Mouse (Mus musculus): ENCODE results near the gene Slc25a41. TPM values are rescaled to one million over a fixed set of nuclear protein-coding genes. Genes with fewer than 3 reads are reported as not detected.

Slc25a41 gene
- polyA plus RNA-seq (2012; rRNA removed), result not detected in 2 replicates

DNA sequence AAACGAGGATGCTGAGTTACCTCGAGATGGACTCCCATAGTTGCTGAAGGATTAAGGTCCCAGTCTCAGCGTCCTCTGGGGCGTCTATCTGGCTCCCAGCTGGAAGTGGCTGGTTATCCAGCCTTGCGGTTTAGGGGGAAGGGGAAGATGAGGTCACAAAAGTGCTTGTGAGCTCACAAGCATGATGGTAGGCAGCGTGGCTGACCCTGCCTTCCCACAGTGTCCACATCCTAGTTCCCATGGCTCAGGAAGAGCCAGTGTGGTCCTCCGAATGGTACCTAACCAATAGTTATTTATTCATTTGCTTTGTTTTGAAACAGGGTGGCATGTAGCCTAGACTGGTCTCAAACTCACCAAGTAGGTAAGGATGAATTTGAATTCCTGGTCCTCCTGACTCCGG is at the start of gene Slc25a41:
Slc25a41 (minus strand) TSS at position 101 of the 400 bp plus-strand sequence.

DNA sequence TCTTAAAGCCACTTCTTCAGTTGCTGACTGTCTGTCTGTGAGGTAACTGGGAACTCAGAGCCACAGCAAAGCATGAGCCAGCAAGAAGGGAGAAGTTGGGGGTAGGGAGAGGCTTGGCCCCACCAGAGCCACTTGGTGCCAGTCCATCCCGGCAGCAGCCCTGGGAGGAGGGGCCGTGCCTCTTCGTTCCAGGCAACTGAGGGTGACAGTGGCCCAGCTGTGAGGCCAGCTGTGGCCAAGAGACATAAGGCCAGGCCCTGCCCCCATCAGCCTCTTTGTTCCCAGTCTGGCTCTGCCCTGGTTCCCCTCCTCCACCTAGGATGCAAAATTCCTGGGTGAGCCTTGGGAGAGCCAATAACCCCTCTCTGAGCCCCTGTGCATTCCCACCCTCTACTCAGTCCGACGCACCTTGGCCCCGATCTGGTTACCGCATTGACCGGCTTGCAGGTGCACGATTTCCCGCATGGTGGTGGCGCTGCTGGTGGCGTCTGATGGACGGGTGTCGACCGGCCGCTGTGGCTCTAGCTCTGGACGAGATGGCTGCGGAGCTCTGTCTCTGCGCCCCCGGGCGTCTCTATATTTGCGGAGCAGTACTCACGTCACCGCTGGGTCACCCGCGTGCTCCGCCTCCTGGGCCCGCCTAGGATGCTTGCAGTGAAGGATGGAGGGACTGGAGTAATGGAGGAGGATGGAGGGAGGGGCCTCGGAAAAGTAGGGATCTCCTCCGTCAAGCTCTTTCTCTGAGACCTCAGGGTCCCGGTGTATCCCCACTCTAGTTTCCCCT is 45.8 kb upstream of the Slc25a41 start, which contains the start of gene Tubb4a:
Tubb4a (minus strand) TSS at position 734 of the 784 bp plus-strand sequence.

DNA sequence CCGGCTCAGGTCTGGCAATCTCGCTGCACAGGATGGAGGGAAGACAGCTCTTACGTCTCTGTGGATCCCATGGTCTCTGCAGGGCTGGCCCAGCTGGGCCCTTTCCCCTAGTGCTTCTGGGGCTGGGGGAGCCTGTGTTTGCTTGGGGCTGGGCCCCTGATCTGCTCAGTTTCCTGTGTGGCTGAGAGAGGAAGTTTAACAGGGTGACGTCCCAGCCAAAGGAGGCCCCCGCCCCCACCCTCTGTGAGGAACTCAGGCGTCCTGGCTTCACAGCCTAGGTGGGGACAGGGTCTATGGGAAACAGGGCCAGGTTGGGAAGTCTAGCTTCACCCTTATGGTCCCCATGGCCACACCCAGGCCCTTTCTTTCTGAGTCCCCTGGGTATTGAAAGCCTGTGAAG is 36.9 kb upstream of the Slc25a41 start, which contains the start of gene Dennd1c:
Dennd1c (minus strand) TSS at position 179 of the 400 bp plus-strand sequence.

DNA sequence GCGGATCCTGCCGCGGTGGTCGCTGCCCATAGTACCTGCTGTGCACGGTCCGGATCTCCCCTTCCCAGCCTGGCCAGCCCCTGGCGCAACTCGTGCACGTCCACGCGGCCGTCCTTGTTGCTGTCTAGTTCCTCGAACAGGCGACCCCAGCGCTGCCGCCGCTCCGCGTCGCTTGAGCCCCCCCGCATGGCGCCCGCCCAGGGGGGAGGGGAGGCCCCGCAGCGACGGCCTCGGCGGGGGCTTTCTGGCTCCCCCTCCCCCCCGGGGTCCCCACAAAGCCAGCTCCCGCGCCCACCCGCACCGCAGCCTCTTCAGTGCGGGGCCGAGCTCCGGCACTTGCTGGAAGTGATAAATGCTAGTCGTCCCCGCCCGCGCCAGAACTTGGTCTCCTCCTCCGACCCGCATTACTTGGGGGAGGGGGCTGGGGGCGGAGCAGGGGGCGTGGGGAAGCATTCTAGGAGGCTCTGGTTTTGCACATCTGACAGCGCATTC is 18.1 kb upstream of the Slc25a41 start, which contains the start of gene Slc25a23:
Slc25a23 (minus strand) TSS at position 378 of the 492 bp plus-strand sequence.

DNA sequence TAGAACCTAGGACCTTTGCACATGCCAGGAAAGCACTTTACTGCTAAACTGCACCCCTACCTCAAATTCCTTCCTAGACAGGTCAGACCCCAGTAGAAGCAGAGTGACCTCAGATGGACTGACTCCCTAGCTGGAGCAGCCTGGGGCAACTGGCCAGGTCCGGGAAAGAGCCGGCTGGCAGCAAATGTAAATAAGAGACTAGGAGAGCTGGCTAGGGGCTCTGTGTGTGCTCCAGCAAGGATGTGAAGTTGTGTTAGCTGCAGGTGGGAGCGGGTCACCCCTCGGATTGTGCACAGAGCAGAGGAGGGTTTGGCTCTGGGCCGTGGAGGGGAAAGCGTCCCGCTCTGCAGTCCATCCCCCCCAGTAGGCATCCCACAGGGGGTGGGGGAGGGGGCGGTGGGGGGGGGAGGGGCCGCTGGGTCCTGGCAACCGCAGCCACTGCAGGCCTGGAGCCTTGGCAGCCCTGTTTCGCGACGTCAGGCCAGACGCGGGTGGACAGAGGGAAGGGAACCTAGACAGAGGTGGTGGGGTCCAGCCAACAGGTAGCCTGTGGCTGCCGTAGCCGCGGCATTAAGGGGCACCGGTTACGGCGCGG is 17.5 kb upstream of the Slc25a41 start, which contains the start of gene Crb3:
Crb3 (plus strand) TSS at position 215 of the 595 bp plus-strand sequence.

DNA sequence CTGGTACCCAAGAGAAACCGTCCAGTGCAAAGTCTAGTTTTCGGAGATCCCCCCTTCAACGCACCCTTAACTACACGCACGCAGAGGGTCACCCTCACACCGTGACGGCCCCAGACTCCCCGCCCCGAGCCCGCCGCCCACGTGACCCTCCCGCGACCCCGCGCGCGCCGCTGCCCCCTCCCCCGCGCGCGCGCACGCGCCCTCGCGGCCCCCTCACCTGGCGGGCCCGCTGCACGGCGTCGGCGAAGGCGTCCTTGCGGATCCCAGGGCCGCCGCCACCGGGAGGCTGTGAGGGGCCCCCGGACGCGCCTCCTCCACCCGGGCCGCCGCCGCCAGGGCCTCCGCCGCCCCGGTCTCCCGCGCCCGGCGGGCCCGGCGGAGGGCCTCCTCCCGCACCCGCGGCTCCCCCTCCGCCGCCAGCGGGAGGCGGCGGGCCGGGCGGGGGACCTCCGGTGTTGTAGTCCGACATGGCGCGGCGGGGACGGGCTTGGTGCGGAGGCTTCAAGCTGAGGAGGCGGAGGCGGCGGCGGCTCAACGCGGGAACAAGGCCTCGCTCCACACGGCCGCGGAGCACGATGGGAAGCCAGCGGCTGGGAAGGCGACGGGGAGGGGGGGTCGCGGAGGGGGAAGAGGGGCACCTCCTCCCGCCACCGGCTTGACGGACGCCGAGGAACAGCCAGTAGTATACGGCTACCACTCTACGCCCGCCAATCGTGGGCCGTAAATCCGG is 10.4 kb downstream of the Slc25a41 start, which contains the start of gene Khsrp:
Khsrp (minus strand) TSS at position 592 of the 730 bp plus-strand sequence.

DNA sequence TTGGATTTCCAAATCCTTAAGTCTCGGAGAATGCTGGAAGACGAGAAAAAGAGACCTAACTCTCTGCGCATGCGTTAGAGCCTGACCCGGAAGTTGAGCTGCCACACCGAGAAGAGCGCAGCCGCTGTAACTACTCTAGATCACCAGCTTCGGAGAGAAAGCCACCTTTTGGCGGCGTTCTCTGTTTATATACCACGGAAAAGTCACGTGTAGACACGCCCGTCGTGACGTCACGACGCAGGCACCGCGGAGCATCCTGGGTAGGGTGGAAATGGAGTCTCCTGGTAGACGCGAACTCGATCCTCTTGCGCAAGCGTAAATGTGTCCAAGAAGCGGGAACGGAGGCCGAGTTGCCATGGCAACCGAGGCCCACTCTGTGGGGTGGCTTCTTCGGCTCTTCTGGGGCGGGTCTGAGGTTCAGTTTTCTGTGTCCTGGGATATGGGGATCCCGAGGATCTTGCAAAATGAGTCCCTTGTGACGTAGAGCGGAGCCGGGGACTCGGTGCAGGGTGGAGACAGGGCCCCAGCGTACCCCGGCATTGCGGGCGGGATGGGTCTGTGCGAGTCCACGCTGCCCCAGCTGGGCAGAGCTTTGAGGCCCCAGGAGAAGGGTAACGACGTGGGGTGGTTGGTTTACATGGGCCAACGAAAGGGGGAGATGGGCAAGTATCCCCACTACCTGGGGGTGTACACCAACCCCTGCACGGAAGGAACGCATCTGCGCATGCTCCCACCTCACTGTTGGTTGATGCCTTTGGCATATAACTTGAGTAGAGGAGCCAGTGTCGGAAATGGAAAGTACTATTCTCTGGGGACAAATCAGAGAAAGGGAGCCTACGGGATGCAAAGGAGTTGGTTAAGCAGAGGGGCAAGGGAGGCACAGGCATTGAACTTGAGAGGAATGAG is 30.0 kb downstream of the Slc25a41 start, which contains the start of the genes Gtf2f1 and Gm17949:
Gtf2f1 (minus strand) TSS at position 53 of the 906 bp plus-strand sequence.
Gm17949 (plus strand) TSS at position 234 of the 906 bp plus-strand sequence.

DNA sequence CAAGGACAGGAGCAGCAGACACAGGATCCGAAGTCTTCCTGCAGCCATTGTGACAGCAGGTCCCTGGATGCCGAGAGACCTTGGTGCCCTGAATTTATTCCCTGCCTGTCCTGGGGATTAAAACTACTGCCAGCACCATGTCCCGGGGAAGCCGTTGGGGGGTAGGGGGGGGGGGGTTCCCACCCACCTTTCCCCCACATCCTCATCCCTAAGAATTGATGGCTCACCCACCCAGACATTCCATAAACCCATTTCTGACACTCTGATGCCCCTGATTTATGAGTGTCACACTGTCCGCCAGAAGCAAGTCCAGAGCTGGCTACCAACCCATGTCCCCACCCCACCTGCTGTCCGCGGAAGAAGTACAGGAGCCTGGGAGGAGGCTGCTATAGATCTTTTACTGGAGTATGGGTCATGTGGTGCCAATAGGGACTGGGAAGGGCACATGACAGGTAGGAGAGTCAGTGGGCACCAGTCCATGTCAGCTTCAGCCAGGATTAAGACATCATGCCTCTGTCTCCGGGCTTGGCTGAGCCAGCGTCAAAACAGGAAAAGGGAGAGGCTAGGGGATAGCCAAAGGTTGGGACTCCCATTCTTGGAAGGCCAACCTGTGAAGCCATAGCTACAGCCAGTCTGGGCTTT is 41.4 kb downstream of the Slc25a41 start, which contains the start of gene Pspn:
Pspn (minus strand) TSS at position 51 of the 642 bp plus-strand sequence.

DNA sequence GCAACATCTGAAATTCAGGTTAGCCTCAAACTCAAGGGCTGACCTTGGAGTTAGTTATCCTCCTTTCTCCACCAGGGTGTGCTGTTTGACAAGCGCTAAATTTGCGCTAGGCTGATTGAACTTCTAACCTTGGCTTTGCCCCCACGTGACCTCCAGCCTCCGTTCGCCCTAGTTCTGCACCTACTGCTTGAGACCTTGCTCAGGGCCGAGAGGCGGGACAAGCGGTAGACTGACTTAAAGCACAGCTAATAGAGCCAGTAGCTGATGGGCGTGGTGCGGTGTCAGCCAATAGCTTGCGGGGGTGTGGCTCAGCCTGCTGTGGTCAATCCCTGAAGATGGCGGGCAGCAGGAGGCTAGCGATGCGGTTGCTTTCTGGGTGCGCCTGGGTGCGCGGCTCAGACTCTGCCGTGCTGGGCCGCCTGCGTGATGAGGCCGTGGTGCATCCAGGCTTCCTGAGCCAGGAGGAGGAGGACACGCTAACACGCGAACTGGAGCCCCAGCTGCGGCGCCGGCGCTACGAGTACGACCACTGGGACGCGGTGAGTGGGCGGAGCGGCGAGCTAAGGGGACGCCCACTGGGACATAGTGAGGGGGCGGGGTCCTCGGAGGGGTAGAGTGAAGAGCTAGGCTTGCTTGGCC is 44.3 kb downstream of the Slc25a41 start, which contains the start of gene Alkbh7:
Alkbh7 (plus strand) TSS at position 311 of the 639 bp plus-strand sequence.

DNA sequence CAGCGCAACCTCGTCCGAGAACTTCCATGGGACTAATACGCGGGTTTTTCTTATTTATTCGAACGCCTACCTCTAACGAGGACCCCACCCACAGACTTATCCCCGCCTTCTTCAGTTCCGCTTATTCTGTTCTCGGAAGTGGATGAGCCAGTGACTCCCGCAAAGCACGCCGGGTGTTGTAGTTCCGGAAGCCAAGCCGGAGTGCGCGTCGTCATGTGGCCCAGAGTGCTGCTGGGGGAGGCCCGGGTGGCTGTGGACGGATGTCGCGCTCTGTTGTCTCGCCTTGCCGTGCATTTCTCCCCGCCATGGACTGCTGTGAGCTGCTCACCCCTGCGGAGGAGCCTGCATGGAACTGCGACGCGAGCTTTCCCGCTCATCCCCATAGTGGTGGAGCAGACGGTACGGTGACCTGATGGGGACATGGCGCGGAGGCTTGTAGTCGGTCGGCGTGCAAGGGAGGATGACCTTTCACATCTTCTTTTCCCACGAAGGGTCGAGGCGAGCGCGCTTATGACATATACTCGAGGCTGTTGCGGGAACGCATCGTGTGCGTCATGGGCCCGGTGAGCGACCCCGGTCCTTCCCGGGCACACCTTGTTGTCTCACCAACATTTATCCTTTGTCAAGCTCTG is 51.2 kb downstream of the Slc25a41 start, which contains the start of gene Clpp:
Clpp (plus strand) TSS at position 191 of the 632 bp plus-strand sequence.

Other genes starting within 250 kb of the Slc25a41 start
- 4.3 and 5.1 TPM in 2 replicates for gene Rfx2, start 210.6 kb downstream of the Slc25a41 start, polyA plus RNA-seq (2012; rRNA removed)
- not detected in 2 replicates for gene Acsbg2, start 167.2 kb downstream of the Slc25a41 start, polyA plus RNA-seq (2012; rRNA removed)
- 0.02 and 0.04 TPM in 2 replicates for gene 1700061G19Rik, start 166.2 kb downstream of the Slc25a41 start, polyA plus RNA-seq (2012; rRNA removed)
- 8.8 and 11.0 TPM in 2 replicates for gene Mllt1, start 106.2 kb downstream of the Slc25a41 start, polyA plus RNA-seq (2012; rRNA removed)
- not detected in 2 replicates for gene Acer1, start 59.5 kb downstream of the Slc25a41 start, polyA plus RNA-seq (2012; rRNA removed)
- gene Clpp, start 51.3 kb downstream of the Slc25a41 start, polyA plus RNA-seq (2012; rRNA removed), result 62.4 and 68.4 TPM in 2 replicates
- 12.0 and 13.6 TPM in 2 replicates for gene Alkbh7, start 44.3 kb downstream of the Slc25a41 start, polyA plus RNA-seq (2012; rRNA removed)
- gene Pspn, start 41.6 kb downstream of the Slc25a41 start, polyA plus RNA-seq (2012; rRNA removed), result not detected in 2 replicates
- 33.5 and 35.4 TPM in 2 replicates for gene Gtf2f1, start 30.4 kb downstream of the Slc25a41 start, polyA plus RNA-seq (2012; rRNA removed)
- not detected in 2 replicates for gene Gm17949, start 30.2 kb downstream of the Slc25a41 start, polyA plus RNA-seq (2012; rRNA removed)
- gene Khsrp, start 10.1 kb downstream of the Slc25a41 start, polyA plus RNA-seq (2012; rRNA removed), result 20.2 and 25.5 TPM in 2 replicates
- 25.8 and 30.4 TPM in 2 replicates for gene Crb3, start 17.5 kb upstream of the Slc25a41 start, polyA plus RNA-seq (2012; rRNA removed)
- 22.2 and 24.0 TPM in 2 replicates for gene Slc25a23, start 18.2 kb upstream of the Slc25a41 start, polyA plus RNA-seq (2012; rRNA removed)
- 4.7 and 6.4 TPM in 2 replicates for gene Dennd1c, start 36.9 kb upstream of the Slc25a41 start, polyA plus RNA-seq (2012; rRNA removed)
- 0.28 and 0.30 TPM in 2 replicates for gene Tubb4a, start 46.1 kb upstream of the Slc25a41 start, polyA plus RNA-seq (2012; rRNA removed)
- gene Tnfsf9, start 63.7 kb upstream of the Slc25a41 start, polyA plus RNA-seq (2012; rRNA removed), result 0.66 and 0.81 TPM in 2 replicates
- not detected in 2 replicates for gene Cd70, start 108.1 kb upstream of the Slc25a41 start, polyA plus RNA-seq (2012; rRNA removed)
- gene Tnfsf14, start 152.5 kb upstream of the Slc25a41 start, polyA plus RNA-seq (2012; rRNA removed), result 2.1 and 2.3 TPM in 2 replicates
- gene C3, start 186.5 kb upstream of the Slc25a41 start, polyA plus RNA-seq (2012; rRNA removed), result 1,862 and 2,152 TPM in 2 replicates
- gene Gpr108, start 206.8 kb upstream of the Slc25a41 start, polyA plus RNA-seq (2012; rRNA removed), result 7.3 and 8.5 TPM in 2 replicates
- gene Trip10, start 207.8 kb upstream of the Slc25a41 start, polyA plus RNA-seq (2012; rRNA removed), result 10.3 and 12.0 TPM in 2 replicates
- gene Vav1, start 237.4 kb upstream of the Slc25a41 start, polyA plus RNA-seq (2012; rRNA removed), result 10.6 and 12.6 TPM in 2 replicates